Mouse (Mus musculus) embryonic facial prominence, embryonic 13.5 days (tissue): ENCODE measurements around the gene Me3. TPM values are rescaled to one million over a fixed set of nuclear protein-coding genes. Genes with fewer than 3 reads are reported as not detected.

Experiments used
- ATAC-seq: fragments of 200-750 bp; cut with Nextera tagmentation; 2 replicates; pipeline ENCODE4 v1.8.0; 2017; ENCODE audit warnings: low read depth; ENCODE audit not compliant: insufficient number of reproducible peaks, insufficient read depth, low FRiP score, low TSS enrichment
- H3K27ac ChIP-seq: fragments of 300-500 bp; sonication (generic); 2 replicates; pipeline ENCODE4 v1.5.1; 2015; ENCODE audit warnings: moderate library complexity, mild to moderate bottlenecking, inconsistent platforms
- H3K27me3 ChIP-seq: fragments of 300-500 bp; sonication (generic); 2 replicates; pipeline ENCODE4 v1.6.1; 2015; ENCODE audit warnings: mild to moderate bottlenecking, inconsistent platforms
- H3K36me3 ChIP-seq: fragments of 300-500 bp; sonication (generic); 2 replicates; pipeline ENCODE4 v1.6.1; 2015; ENCODE audit warnings: mild to moderate bottlenecking, inconsistent platforms
- H3K4me1 ChIP-seq: fragments of 300-500 bp; sonication (generic); 2 replicates; pipeline ENCODE4 v1.6.1; 2015; ENCODE audit warnings: inconsistent platforms
- H3K4me2 ChIP-seq: fragments of 300-500 bp; sonication (generic); 2 replicates; pipeline ENCODE4 v1.6.1; 2015; ENCODE audit warnings: moderate library complexity, mild to moderate bottlenecking, inconsistent platforms
- H3K4me3 ChIP-seq: fragments of 300-500 bp; sonication (generic); 2 replicates; pipeline ENCODE4 v1.5.1; 2015; ENCODE audit warnings: mild to moderate bottlenecking, inconsistent platforms
- H3K9ac ChIP-seq: fragments of 300-500 bp; sonication (generic); 2 replicates; pipeline ENCODE4 v1.6.1; 2015; ENCODE audit warnings: mild to moderate bottlenecking, inconsistent platforms
- H3K9me3 ChIP-seq: fragments of 300-500 bp; sonication (generic); 2 replicates; pipeline ENCODE4 v1.6.1; 2016; ENCODE audit warnings: inconsistent platforms
- WGBS: fragments of 180-500 bp; shearing (Covaris S2); methylation state at CpG from one replicate; pipeline ENCODE4 v1.1.7; 2015; ENCODE audit warnings: mixed read lengths; 5-methylcytosine and 5-hydroxymethylcytosine counted together
- polyA plus RNA-seq: library from polyadenylated mRNA; unstranded; fragments of >200 nt; fragmentation: Nextera tagmentation; extraction: Ambion mirVana; gene quantifications from 2 replicates; pipeline ENCODE4 v1.2.1, GENCODE M21; 2015

The Me3 gene
- polyA plus RNA-seq, 1 experiment from 2014 or later = 2.1 TPM

DNA sequence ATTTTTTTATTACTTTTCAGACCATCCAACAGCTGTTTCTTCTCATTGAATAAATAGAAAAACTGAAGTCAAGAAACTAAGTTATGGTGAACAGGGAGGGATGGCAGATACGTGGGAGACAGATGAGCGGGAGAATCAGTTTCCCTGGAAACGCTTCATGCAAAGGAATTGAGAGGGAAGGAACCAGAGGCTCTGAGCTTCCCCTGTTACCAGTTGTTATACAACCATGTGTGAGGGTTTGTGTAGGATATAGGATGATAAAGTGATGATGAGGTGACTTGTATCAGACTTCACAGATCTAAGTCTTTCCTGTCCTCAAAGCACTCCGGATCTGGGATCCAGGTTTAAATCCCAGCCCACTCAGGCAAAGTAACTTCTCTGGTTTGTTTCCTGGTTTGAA, 3.2 kb upstream of the Me3 start:
- 48% methylated on average over 4 of the region's 4 CpGs for WGBS
- Histone ChIP-seq H3K27ac (no peak overlapping the region), H3K4me2 (no peak overlapping the region), H3K27me3 (peaks cover 13% of the 10 kb centered on the region), H3K36me3 (no peaks in the 10 kb centered on the region), H3K9me3 (no peaks in the 10 kb centered on the region), H3K4me1 (peaks cover 26% of the 10 kb centered on the region), H3K9ac (no peak overlapping the region), H3K4me3 (no peak overlapping the region)
- ATAC-seq = no peak

DNA sequence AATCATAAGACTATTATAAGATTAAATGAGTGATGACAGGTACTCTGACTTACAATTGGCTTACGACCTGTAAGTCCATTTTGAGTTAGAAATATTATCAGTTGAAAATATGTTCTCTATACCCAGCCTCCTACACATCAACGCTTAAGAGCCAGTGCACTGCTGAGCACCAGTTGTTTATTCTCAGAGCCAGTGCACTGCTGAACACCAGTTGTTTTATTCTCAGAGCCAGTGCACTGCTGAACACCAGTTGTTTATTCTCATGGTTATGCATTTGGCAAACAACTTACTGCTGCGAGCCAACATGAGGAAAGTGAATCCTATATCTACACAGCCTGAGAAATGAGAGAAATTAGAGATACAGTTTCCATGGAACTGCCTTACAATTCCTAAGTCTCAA, 2.3 kb upstream of the Me3 start:
- Histone ChIP-seq H3K4me3 (no peak overlapping the region), H3K9ac (no peak overlapping the region), H3K4me1 (peaks cover 26% of the 10 kb centered on the region), H3K4me2 (no peak overlapping the region), H3K36me3 (no peaks in the 10 kb centered on the region), H3K27ac (no peak overlapping the region), H3K9me3 (no peaks in the 10 kb centered on the region), H3K27me3 (peaks cover 13% of the 10 kb centered on the region)
- WGBS = 78% methylated on average over 3 of the region's 3 CpGs
- ATAC-seq = no peak

DNA sequence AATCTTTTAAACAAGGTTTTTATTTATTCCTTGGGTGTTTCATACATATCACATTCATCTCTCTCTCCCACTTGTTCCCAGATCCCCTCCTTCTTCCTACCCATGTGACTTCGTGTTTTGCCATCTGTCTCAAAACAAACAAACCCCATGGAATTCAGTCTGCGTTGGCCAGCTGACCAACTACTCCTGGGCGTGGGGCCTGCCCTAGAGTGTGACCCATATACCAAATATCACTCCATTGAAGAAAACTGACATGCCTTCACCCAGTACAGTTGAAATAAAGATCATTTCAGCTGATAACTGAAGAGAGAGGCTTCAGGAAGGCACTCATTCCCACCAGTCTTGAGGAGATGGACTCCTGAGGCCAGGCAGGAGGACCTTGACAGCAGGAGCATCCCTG, 1.4 kb upstream of the Me3 start:
- Histone ChIP-seq H3K27me3 (peaks cover 13% of the 10 kb centered on the region), H3K9ac (no peak overlapping the region), H3K27ac (no peak overlapping the region), H3K4me1 (peaks cover 26% of the 10 kb centered on the region), H3K9me3 (no peaks in the 10 kb centered on the region), H3K36me3 (no peaks in the 10 kb centered on the region), H3K4me2 (no peak overlapping the region), H3K4me3 (no peak overlapping the region)
- 76% methylated on average over 3 of the region's 3 CpGs for WGBS
- ATAC-seq = no peak

DNA sequence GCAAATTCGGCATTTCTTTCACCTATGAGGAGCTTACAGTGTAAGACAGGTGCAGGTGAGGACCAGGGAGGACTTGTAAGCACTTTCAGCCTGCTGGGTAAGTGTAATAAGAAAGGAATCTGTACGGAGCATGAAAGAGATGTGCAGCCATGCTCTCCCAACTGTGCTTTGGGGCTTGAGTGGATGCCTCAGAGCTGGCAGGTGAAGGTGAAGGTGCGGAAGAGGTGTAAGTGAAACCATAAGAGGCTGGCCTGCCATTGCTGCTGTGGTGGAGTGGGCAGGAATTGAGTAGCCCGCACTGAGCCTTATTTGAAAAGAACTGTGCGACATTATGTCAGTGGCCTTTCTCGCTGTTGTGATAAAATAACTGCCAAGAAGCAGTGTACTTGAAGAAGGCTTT, 8.3 kb downstream of the Me3 start:
- no peak overlapping the region for H3K4me2 ChIP-seq
- no peak for ATAC-seq
- no peak overlapping the region for H3K27ac ChIP-seq
- no peaks in the 10 kb centered on the region for H3K27me3 ChIP-seq
- H3K4me3 ChIP-seq = no peak overlapping the region
- no peaks in the 10 kb centered on the region for H3K36me3 ChIP-seq
- no peaks in the 10 kb centered on the region for H3K9me3 ChIP-seq
- 91% methylated on average over 6 of the region's 6 CpGs for WGBS
- 0 out of 2 replicates have a peak, but pooled peaks cover 3% of the 10 kb centered on the region for H3K4me1 ChIP-seq
- no peak overlapping the region for H3K9ac ChIP-seq

DNA sequence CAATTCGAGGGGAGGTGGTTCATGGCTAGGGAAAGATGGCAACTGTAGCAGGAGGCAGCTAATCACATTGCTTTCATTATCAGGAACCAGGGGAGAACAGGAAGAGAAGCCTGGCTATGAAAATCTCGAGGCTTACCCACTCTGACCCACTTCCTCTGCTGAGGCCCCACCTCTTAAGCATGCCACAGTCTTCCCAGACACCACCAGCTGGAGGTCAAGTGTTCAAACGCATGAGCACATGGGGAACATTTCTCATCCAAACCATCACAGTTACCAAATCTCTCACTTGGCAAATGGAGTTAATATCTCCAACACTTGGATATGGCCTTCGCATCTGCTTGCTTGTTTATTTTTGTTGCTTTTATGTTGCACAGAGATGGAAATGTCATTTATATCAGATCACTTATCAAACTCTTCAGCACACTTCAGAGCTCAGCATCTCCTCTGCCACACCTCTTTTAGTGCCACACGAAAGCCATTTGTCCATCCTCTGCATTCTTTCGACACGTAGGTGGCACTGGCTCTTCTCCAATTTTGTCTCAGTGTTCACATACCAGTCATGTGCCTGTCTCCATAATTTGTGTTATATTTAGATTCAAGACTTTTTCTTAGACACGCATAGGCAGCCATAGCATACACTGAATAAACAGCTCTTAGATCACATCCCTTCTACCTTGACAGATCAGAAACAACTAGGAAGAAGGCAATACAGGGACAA, 8.9 kb downstream of the Me3 start:
- H3K36me3 ChIP-seq = no peaks in the 10 kb centered on the region
- H3K4me1 ChIP-seq = 0 out of 2 replicates have a peak, but pooled peaks cover 3% of the 10 kb centered on the region
- no peaks in the 10 kb centered on the region for H3K27me3 ChIP-seq
- H3K4me3 ChIP-seq = no peak overlapping the region
- no peak overlapping the region for H3K27ac ChIP-seq
- H3K4me2 ChIP-seq = no peak overlapping the region
- no peak overlapping the region for H3K9ac ChIP-seq
- no peaks in the 10 kb centered on the region for H3K9me3 ChIP-seq
- no peak for ATAC-seq
- 74% methylated on average over 8 of the region's 8 CpGs for WGBS

DNA sequence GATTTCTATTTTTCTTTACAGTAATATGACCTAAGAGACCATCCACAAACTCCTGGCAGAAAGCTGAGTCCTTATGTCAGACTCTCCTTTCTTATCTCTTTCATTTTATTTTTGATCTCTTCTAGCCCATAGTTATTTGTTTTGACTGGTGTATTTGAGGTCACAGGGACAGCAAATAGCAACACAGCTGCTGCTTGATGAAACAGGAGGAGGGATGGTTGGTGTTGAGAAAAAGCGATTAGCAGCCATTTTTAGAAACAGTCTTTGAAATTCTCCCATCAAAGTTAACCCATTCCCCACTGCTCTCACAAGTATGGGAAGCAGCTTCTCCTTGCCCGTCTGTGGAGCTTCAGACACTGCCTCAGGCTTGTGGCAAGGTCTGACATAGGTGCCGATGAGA, 12.8 kb downstream of the Me3 start:
- Histone ChIP-seq H3K4me1 (no peaks in the 10 kb centered on the region), H3K27ac (no peak overlapping the region), H3K4me2 (no peak overlapping the region), H3K36me3 (no peaks in the 10 kb centered on the region), H3K9ac (no peak overlapping the region), H3K4me3 (no peak overlapping the region), H3K27me3 (no peaks in the 10 kb centered on the region), H3K9me3 (no peaks in the 10 kb centered on the region)
- 59% methylated on average over 3 of the region's 3 CpGs for WGBS
- no peak for ATAC-seq

DNA sequence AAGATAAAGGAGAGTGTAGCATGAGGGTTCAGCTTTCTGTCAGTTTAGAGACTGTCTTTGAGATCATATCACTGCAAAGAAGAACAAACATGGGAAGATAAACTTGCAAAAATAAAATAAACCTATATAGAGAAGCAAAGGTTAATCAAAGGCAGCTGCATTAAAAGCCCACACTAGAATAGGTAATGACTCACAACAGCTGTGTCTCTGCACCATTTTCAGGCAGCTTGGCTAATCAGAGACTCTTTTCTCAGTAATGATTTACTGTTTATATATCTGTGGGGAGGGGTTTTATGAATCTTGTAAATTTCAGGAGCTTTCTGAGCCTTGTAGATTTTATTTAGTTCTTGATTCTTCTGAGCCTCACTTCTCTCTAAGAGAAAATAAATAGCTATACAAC, 15.7 kb downstream of the Me3 start:
- Histone ChIP-seq H3K9ac (no peak overlapping the region), H3K4me2 (no peak overlapping the region), H3K36me3 (no peaks in the 10 kb centered on the region), H3K9me3 (no peaks in the 10 kb centered on the region), H3K27ac (no peak overlapping the region), H3K27me3 (no peaks in the 10 kb centered on the region), H3K4me1 (no peaks in the 10 kb centered on the region), H3K4me3 (no peak overlapping the region)
- no peak for ATAC-seq

DNA sequence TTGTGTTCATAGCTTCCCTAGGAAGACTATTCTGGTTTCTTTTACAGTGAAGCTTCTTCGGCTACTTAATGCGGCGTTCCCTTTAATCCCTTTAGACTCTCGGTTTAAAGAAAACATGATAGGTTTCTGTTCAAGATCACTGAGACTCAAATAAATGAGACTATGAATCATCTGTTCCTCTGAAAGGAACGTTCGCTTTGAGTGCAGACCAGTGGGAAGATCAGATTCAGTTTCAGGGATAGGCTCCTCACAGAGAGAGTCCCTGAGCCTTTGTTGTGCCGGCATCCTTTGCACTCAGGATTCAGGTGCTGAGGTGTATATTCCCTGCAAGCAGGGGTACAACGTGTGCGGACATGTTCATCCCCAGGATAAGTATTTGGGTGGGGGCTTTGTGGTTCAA, 25.0 kb downstream of the Me3 start:
- H3K4me3 ChIP-seq = no peak overlapping the region
- H3K27ac ChIP-seq = no peak overlapping the region
- WGBS = 72% methylated on average over 9 of the region's 9 CpGs
- no peaks in the 10 kb centered on the region for H3K36me3 ChIP-seq
- no peaks in the 10 kb centered on the region for H3K27me3 ChIP-seq
- no peak for ATAC-seq
- no peak overlapping the region for H3K4me2 ChIP-seq
- 0 out of 2 replicates have a peak, but pooled peaks cover 5% of the 10 kb centered on the region for H3K4me1 ChIP-seq
- H3K9me3 ChIP-seq = no peaks in the 10 kb centered on the region
- H3K9ac ChIP-seq = no peak overlapping the region

DNA sequence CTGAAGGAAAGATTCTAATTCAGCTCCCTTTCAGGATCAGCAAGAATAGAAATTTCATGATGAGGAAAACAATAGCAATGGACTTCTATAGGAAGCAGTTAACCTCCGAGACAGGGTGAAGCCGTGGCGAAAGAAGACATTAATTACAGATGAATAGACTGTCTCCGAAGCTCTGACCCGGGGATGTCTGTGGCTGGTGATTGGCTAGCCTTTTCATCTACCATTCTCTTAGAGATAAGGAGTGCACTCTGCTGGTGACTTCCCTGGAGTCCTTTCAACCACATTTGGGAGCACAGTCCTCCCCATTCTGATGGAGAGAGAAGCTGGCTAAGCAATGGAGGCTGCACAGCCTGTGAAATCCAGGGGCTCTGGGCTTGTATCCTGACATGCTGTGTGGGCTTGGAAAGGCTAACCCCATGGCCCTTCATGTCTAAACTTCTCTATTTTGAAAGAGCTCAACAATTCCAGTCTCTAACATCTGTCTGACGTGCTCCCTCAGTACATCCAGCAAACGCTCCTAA, 25.6 kb downstream of the Me3 start:
- H3K4me3 ChIP-seq = no peak overlapping the region
- H3K27ac ChIP-seq = no peak overlapping the region
- ATAC-seq = no peak
- H3K9ac ChIP-seq = no peak overlapping the region
- WGBS = 73% methylated on average over 7 of the region's 7 CpGs
- no peak overlapping the region for H3K4me2 ChIP-seq
- H3K9me3 ChIP-seq = no peaks in the 10 kb centered on the region
- no peaks in the 10 kb centered on the region for H3K36me3 ChIP-seq
- H3K4me1 ChIP-seq = 0 out of 2 replicates have a peak, but pooled peaks cover 5% of the 10 kb centered on the region
- H3K27me3 ChIP-seq = no peaks in the 10 kb centered on the region

DNA sequence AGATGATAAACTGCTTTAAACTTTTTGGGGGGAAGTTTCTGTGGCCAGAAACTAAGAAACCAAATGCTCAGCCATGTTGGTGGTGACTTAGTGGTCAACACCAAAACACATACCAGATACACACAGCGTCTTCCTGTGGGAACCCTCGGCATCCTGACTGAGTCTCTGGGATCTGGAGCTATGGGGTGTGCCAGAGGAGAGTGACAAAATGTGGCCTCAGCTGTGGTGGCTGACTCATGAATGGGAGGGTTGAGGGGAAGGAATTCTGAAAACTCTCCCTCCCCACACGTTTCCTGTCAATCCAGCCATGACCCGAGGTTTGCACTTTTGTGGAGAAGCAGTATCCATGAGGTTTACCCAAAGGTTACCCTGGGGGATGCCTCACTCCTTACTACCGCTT, 32.0 kb downstream of the Me3 start:
- no peaks in the 10 kb centered on the region for H3K9me3 ChIP-seq
- no peak overlapping the region for H3K4me3 ChIP-seq
- WGBS = 69% methylated on average over 5 of the region's 5 CpGs
- H3K36me3 ChIP-seq = no peaks in the 10 kb centered on the region
- H3K9ac ChIP-seq = no peak overlapping the region
- no peak overlapping the region for H3K4me2 ChIP-seq
- H3K27ac ChIP-seq = no peak overlapping the region
- 0 out of 2 replicates have a peak, but pooled peaks cover 5% of the 10 kb centered on the region for H3K4me1 ChIP-seq
- no peak for ATAC-seq
- H3K27me3 ChIP-seq = no peaks in the 10 kb centered on the region

DNA sequence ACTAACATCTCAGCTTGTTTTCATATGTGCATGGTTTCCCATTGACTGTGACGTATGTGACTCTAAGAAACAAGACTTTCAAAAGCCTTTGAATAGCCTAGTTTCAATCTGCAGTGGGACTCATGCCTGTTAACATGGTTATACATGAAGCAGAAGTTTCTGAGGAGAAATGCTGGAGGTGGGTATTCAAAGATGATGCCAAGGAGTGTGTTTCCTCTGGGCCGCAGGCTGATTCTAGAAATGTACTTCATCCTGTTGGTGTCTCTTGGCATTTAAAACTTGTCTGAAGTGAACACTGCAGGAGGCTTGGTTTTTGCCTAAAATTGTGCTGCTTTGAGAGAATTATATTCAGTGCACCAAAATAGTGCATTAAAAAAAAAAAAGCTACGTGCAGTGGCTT, 34.2 kb downstream of the Me3 start:
- no peaks in the 10 kb centered on the region for H3K27me3 ChIP-seq
- H3K27ac ChIP-seq = no peak overlapping the region
- H3K4me1 ChIP-seq = 0 out of 2 replicates have a peak, but pooled peaks cover 5% of the 10 kb centered on the region
- H3K9ac ChIP-seq = no peak overlapping the region
- ATAC-seq = no peak
- H3K36me3 ChIP-seq = no peaks in the 10 kb centered on the region
- H3K9me3 ChIP-seq = no peaks in the 10 kb centered on the region
- no peak overlapping the region for H3K4me3 ChIP-seq
- H3K4me2 ChIP-seq = no peak overlapping the region
- 80% methylated on average over 3 of the region's 3 CpGs for WGBS

DNA sequence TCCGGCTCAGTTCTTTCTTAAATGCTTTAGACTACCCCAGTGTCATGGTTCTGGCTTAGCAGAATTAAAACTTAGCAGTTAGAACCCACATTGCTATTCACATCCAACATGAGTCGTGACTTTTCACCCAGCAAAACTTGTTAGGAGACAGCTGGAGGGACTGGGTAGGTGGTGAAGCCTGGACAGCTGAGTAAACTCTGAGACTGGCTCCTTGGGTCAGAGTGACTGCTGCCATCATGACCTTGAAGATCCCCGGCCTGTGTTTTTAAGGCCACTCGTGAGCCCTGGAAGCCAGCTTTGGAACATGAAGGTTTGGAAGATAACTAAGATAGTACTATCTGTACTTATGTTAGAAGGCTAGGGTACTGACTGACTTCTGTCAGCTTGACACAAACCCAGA, 35.4 kb downstream of the Me3 start:
- 89% methylated on average over 4 of the region's 4 CpGs for WGBS
- no peak for ATAC-seq
- no peaks in the 10 kb centered on the region for H3K9me3 ChIP-seq

More for the DNA sequence above, 35.4 kb downstream of the Me3 start:
- Histone ChIP-seq H3K36me3 (no peaks in the 10 kb centered on the region), H3K4me1 (no peaks in the 10 kb centered on the region), H3K9ac (no peak overlapping the region), H3K27me3 (no peaks in the 10 kb centered on the region), H3K27ac (no peak overlapping the region), H3K4me3 (no peak overlapping the region), H3K4me2 (no peak overlapping the region)
